Mouse (Mus musculus): ENCODE data around the gene Cdh13.
"Not testable (repeated sequence)": the region's sequence is repeated elsewhere in the genome, so short reads cannot be mapped to it uniquely, and the experiment has no call there.

DNA sequence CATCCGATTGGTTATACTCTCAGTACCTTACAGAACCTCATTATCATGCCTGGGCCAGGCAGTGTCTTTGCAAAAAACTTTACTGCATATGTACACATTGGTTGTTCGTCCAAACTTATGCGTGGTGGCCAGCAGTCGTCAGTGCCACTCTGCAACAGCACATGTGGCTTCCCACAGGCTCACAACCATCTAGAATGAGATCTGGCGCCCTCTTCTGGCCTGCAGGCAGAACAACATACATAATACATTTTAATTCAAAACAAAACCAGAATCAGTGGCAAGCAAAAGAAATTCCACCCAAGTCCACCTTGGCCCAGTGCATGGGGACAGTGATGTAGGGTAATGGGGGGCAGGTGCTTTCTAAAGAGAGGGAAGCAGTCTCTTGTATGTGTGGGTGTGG, 1073.1 kb downstream of the Cdh13 start:
- not testable (repeated sequence) for TF ChIP-seq GATA1, TAL1 (IDR thresholded peaks at IDR 0.05; ENCODE audit: low read length)

Measured in erythroblast, embryonic 14.5 days (primary cell).